Mouse (Mus musculus): ENCODE results near the gene Copg2. TPM values are rescaled to one million over a fixed set of nuclear protein-coding genes. Genes with fewer than 3 reads are reported as not detected.

Copg2 gene
- polyA plus RNA-seq, 1 experiment from 2014 or later = 26.8 TPM

DNA sequence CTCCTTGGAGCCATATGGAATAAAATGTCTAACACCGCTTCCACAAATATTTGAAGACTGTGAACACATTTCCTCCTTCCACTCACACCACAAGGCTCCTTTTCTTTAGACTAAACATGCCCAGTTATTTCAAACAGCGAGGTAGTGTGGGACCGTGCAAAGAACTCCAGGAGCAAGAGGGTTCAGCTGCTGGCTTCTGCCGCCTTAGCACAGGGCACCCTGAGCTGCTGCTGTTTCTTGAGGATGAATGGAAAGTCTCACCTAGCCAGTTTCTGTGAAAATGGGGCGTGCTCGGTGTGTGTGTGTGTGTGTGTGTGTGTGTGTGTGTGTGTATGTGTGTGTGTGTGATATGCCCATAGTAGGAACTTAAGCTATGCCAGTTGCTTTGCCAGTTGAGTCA is 162.1 kb downstream of the Copg2 start:
- H3K27ac ChIP-seq (ENCODE audit: low read length) = peak overlapping the region; percentile 33; the same call in 1 of the 2 replicates
- WGBS = 68% methylated on average over 6 of the region's 6 CpGs
- H3K9me3 ChIP-seq (replicated peaks; ENCODE audit: control insufficient read depth, low read length, poor library complexity, severe bottlenecking) = peaks cover 28% of the 10 kb centered on the region
- H3K4me1 ChIP-seq (ENCODE audit: control insufficient read depth, insufficient read depth, low read length) = peaks cover 19% of the 10 kb centered on the region
- H3K4me2 ChIP-seq (ENCODE audit: low read length) = no peak overlapping the region
- no peak for ATAC-seq
- no peaks in the 10 kb centered on the region for H3K27me3 ChIP-seq (ENCODE audit: control insufficient read depth, insufficient read depth, low read depth, low read length)
- H3K36me3 ChIP-seq (ENCODE audit: control insufficient read depth, insufficient read depth, low read length) = no peaks in the 10 kb centered on the region
- 0 out of 2 replicates have a peak overlapping the region, but pooled peaks have one; percentile 20 for H3K9ac ChIP-seq (ENCODE audit: low read depth, low read length)
- no peak overlapping the region for H3K4me3 ChIP-seq (ENCODE audit: low read depth, low read length)

- Histone ChIP-seq H3K4me3 (ENCODE audit: low read depth, low read length) (no peak overlapping the region), H3K4me2 (ENCODE audit: low read length) (no peak overlapping the region), H3K27me3 (ENCODE audit: control insufficient read depth, insufficient read depth, low read depth, low read length) (no peaks in the 10 kb centered on the region), H3K36me3 (ENCODE audit: control insufficient read depth, insufficient read depth, low read length) (no peaks in the 10 kb centered on the region), H3K27ac (ENCODE audit: low read length) (no peak overlapping the region), H3K4me1 (ENCODE audit: control insufficient read depth, insufficient read depth, low read length) (peaks cover 19% of the 10 kb centered on the region), H3K9me3 (replicated peaks; ENCODE audit: control insufficient read depth, low read length, poor library complexity, severe bottlenecking) (peaks cover 12% of the 10 kb centered on the region), H3K9ac (ENCODE audit: low read depth, low read length) (no peak overlapping the region)
- ATAC-seq = no peak
- 43% methylated on average over 18 of the region's 18 CpGs for WGBS
These were observed 163.9 kb downstream of the Copg2 start for GRCm38 (mm10) chr6:30732571-30733130.

DNA sequence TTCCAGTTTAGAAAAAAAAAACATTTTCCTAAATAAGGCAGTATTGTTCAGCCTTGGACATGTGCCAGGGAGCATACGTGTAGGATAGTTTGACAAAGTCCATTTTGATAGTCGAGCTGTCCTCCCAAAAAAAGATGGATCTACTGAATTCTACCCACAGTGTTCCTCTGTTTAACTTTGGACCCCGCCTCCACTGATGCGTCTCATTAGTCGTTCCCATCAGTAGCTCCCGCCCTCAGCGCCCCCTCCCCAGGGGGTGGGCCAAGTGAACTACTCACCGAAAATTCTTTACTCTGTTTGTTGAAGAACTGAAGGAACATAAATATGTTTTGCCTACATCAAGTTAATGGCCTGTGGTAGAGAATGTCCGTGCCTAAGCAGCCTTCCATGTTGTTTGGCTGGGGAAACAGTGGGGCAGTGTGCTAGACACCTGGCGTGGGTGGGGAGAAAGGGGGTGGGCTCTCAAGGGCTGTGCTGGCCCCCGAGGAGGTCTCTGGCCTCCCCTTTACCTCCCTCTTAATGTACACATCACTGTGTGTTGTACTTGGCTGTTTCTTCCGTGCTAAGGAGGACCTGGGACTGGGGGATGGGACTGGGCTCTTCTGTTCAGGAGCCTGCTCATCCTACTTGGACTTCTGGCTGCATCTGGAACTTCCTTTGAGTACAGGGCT is 166.2 kb downstream of the Copg2 start:
- Histone ChIP-seq H3K4me2 (ENCODE audit: low read length) (no peak overlapping the region), H3K36me3 (ENCODE audit: control insufficient read depth, insufficient read depth, low read length) (no peaks in the 10 kb centered on the region), H3K9me3 (replicated peaks; ENCODE audit: control insufficient read depth, low read length, poor library complexity, severe bottlenecking) (no peaks in the 10 kb centered on the region), H3K9ac (ENCODE audit: low read depth, low read length) (no peak overlapping the region), H3K4me1 (ENCODE audit: control insufficient read depth, insufficient read depth, low read length) (peaks cover 12% of the 10 kb centered on the region; the same call in 1 of the 2 replicates), H3K27me3 (ENCODE audit: control insufficient read depth, insufficient read depth, low read depth, low read length) (no peaks in the 10 kb centered on the region), H3K27ac (ENCODE audit: low read length) (no peak overlapping the region), H3K4me3 (ENCODE audit: low read depth, low read length) (no peak overlapping the region)
- no peak for ATAC-seq
- 61% methylated on average over 12 of the region's 12 CpGs for WGBS

DNA sequence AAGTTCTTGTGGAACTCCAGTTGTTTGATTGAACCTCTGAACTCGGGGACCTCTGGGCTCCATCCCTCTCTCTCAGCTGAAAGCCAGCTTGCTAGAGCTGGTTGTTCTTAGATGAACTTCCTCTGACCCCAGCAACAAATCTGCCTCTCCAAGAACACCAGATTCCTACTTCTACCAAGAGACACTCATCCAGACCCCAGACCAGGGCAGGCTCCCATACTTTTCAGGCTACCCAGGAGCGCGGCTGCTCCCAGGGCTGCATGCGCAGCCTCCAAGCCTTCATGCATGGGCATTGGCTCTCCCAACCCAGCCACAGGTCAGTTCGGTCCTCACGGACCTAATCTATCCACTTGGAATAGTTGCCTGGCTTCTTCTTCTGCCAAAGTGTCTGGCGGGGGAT is 173.3 kb downstream of the Copg2 start, which contains the start of gene Mest:
Gene Mest (plus strand): TSS at position 217 of the 400 bp plus-strand sequence.
- no peak for ATAC-seq
- Histone ChIP-seq H3K4me1 (ENCODE audit: control insufficient read depth, insufficient read depth, low read length) (peaks cover 23% of the 10 kb centered on the region), H3K4me2 (ENCODE audit: low read length) (no peak within 1 kb of the TSS), H3K4me3 (ENCODE audit: low read depth, low read length) (no peak within 1 kb of the TSS), H3K9me3 (replicated peaks; ENCODE audit: control insufficient read depth, low read length, poor library complexity, severe bottlenecking) (no peaks in the 10 kb centered on the region), H3K27me3 (ENCODE audit: control insufficient read depth, insufficient read depth, low read depth, low read length) (no peaks in the 10 kb centered on the region), H3K9ac (ENCODE audit: low read depth, low read length) (no peak within 1 kb of the TSS), H3K27ac (ENCODE audit: low read length) (peak within 1 kb of the TSS; percentile 89), H3K36me3 (ENCODE audit: control insufficient read depth, insufficient read depth, low read length) (no peaks in the 10 kb centered on the region)
- WGBS = 62% methylated on average over 7 of the region's 7 CpGs

DNA sequence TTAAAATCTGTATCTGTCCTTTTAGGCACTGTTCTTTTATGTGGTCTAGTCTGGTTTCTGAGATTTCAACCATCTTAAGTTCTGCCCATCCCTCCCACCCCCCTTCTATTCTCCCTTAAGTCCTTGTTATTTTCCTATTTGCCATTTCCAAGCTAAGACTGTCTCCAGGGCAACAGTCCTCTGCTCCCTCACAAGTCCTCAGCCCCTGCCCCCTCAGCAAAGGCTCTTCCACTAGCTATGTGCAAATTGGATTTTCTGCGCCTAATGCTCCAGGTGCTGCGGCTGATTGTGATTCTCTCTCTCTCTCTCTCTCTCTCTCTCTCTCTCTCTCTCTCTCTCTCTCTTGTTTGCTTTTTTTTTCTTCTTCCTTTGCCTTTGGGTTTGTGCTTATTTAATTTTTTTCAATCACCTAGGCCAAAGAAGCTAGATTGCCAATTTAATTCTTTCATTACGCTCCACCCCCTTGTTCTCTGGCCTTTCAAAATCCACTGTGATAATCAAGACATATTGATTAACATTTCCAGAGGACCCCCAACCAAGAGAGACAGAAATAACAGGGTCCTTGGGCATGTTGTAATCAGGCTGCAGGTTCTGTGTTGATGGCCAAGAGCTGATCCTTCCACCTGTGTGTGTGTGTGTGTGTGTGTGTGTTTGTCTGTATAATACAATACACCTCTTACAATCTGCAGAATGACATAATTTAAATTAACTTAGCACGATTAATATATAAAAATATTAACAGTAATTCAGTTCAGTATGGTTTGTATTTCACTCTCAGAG is 174.0 kb downstream of the Copg2 start:
- no peak overlapping the region for H3K4me2 ChIP-seq (ENCODE audit: low read length)
- H3K27ac ChIP-seq (ENCODE audit: low read length) = peak overlapping the region; percentile 89
- ATAC-seq = peak; percentile 97
- no peaks in the 10 kb centered on the region for H3K27me3 ChIP-seq (ENCODE audit: control insufficient read depth, insufficient read depth, low read depth, low read length)
- no peaks in the 10 kb centered on the region for H3K36me3 ChIP-seq (ENCODE audit: control insufficient read depth, insufficient read depth, low read length)
- no peak overlapping the region for H3K9ac ChIP-seq (ENCODE audit: low read depth, low read length)
- WGBS = 26% methylated on average over 4 of the region's 4 CpGs
- no peaks in the 10 kb centered on the region for H3K9me3 ChIP-seq (replicated peaks; ENCODE audit: control insufficient read depth, low read length, poor library complexity, severe bottlenecking)
- peaks cover 23% of the 10 kb centered on the region for H3K4me1 ChIP-seq (ENCODE audit: control insufficient read depth, insufficient read depth, low read length)
- no peak overlapping the region for H3K4me3 ChIP-seq (ENCODE audit: low read depth, low read length)

DNA sequence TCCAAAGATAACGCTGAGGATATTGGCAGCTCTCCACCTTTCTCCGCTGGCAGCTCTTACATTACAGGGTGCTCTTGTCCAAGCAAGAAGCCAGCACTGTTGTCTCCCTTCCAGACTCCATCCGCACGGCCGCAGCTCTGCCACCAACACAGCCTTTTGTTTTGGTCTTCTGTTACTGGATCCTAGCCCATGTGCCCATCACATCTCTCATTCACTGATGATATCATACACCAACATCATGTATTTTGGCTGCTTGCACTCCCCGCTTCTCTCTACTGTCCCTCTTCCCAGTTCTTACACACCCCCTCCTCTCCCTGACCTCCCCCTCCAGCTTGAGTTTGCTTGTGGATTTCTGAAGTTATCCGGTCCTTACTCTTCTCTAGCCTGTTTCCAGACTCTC is 179.8 kb downstream of the Copg2 start:
- H3K27me3 ChIP-seq (ENCODE audit: control insufficient read depth, insufficient read depth, low read depth, low read length) = no peaks in the 10 kb centered on the region
- H3K36me3 ChIP-seq (ENCODE audit: control insufficient read depth, insufficient read depth, low read length) = no peaks in the 10 kb centered on the region
- 79% methylated on average over 7 of the region's 7 CpGs for WGBS
- no peak overlapping the region for H3K4me2 ChIP-seq (ENCODE audit: low read length)
- no peak overlapping the region for H3K9ac ChIP-seq (ENCODE audit: low read depth, low read length)
- peaks cover 7% of the 10 kb centered on the region for H3K4me1 ChIP-seq (ENCODE audit: control insufficient read depth, insufficient read depth, low read length)
- H3K27ac ChIP-seq (ENCODE audit: low read length) = no peak overlapping the region
- no peak overlapping the region for H3K4me3 ChIP-seq (ENCODE audit: low read depth, low read length)
- no peaks in the 10 kb centered on the region for H3K9me3 ChIP-seq (replicated peaks; ENCODE audit: control insufficient read depth, low read length, poor library complexity, severe bottlenecking)
- no peak for ATAC-seq

DNA sequence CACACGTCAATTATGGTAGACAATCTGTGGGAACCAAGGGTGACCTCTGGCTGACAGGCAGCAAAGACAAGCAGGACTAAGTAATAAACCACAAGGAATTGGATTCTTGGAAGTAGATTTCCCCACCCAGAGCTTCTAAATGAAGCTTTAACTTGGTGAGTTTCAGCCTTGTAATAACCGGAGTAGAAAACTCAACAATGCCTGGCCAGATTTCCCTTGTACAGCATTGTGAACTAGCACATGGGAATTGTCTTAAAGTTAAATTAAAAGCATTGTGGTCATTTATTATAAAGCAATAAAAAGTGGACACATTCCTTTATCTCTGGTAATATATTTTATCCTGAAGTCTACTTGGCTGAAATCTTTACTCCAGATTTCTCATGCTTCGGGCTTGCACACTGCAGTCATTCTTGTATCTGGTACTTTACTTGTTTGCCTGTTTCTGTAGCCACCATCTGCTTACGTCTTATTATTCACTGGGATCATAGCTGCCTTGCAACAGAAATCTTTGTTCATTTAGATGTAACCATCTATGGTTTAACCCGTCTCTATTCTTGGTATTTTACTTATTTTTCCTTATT is 181.6 kb downstream of the Copg2 start:
- no peak overlapping the region for H3K4me2 ChIP-seq (ENCODE audit: low read length)
- 85% methylated on average over 5 of the region's 5 CpGs for WGBS
- no peaks in the 10 kb centered on the region for H3K27me3 ChIP-seq (ENCODE audit: control insufficient read depth, insufficient read depth, low read depth, low read length)
- no peak for ATAC-seq
- H3K9me3 ChIP-seq (replicated peaks; ENCODE audit: control insufficient read depth, low read length, poor library complexity, severe bottlenecking) = no peaks in the 10 kb centered on the region
- no peak overlapping the region for H3K4me3 ChIP-seq (ENCODE audit: low read depth, low read length)
- H3K4me1 ChIP-seq (ENCODE audit: control insufficient read depth, insufficient read depth, low read length) = no peaks in the 10 kb centered on the region
- no peaks in the 10 kb centered on the region for H3K36me3 ChIP-seq (ENCODE audit: control insufficient read depth, insufficient read depth, low read length)
- H3K9ac ChIP-seq (ENCODE audit: low read depth, low read length) = no peak overlapping the region
- H3K27ac ChIP-seq (ENCODE audit: low read length) = no peak overlapping the region

GRCm38 (mm10) chr6:30713896-30714295 is 182.7 kb downstream of the Copg2 start:
- Histone ChIP-seq H3K9ac (ENCODE audit: low read depth, low read length) (no peak overlapping the region), H3K9me3 (replicated peaks; ENCODE audit: control insufficient read depth, low read length, poor library complexity, severe bottlenecking) (no peaks in the 10 kb centered on the region), H3K4me2 (ENCODE audit: low read length) (no peak overlapping the region), H3K4me3 (ENCODE audit: low read depth, low read length) (no peak overlapping the region), H3K27me3 (ENCODE audit: control insufficient read depth, insufficient read depth, low read depth, low read length) (no peaks in the 10 kb centered on the region), H3K4me1 (ENCODE audit: control insufficient read depth, insufficient read depth, low read length) (peaks cover 4% of the 10 kb centered on the region), H3K36me3 (ENCODE audit: control insufficient read depth, insufficient read depth, low read length) (no peaks in the 10 kb centered on the region), H3K27ac (ENCODE audit: low read length) (no peak overlapping the region)
- whole genome bisulfite sequencing = 73% methylated on average over 11 of the region's 11 CpGs
- ATAC-seq = no peak
